Mouse (Mus musculus) adrenal gland, postnatal 4 days (tissue): ENCODE results near the gene Frmd4a. TPM values are rescaled to one million over a fixed set of nuclear protein-coding genes. Genes with fewer than 3 reads are reported as not detected.

Source experiments
- DNase-seq, 2 experiments: peaks; one replicate each; pipeline ENCODE4 v3.0.0; 2021 to 2022; ENCODE audit warnings: low spot score in 2 of 2, mixed read lengths in 2 of 2
- total RNA-seq, 2 experiments: library from RNA; stranded (reverse); gene quantifications; 2 replicates each; pipeline ENCODE4 v1.2.3; 2021

Gene Frmd4a
- total RNA-seq, 2 experiments from 2014 or later = 34.0 to 41.3 TPM

- peak; percentile 63 to 78 for DNase-seq
Measured at GRCm38 (mm10) chr2:4651500-4652285, 634.2 kb downstream of the Frmd4a start, which contains the start of gene Prpf18. Prpf18 (minus strand) TSS chr2:4652113.

GRCm38 (mm10) chr2:4660677-4661076 is 643.2 kb downstream of the Frmd4a start:
- DNase-seq = no peak
